Mouse (Mus musculus) lung, postnatal 0 days (tissue): ENCODE measurements around the gene Cygb.

Source experiments
- CTCF ChIP-seq: IDR thresholded peaks from 2 replicates; pipeline ENCODE4 v1.5.1; 2016; ENCODE audit warnings: antibody characterized with exemption, mild to moderate bottlenecking
- EP300 ChIP-seq: IDR thresholded peaks from 2 replicates; pipeline ENCODE4 v1.6.1; 2016; ENCODE audit warnings: antibody characterized with exemption, mild to moderate bottlenecking, control low read depth

GRCm38 (mm10) chr11:116620559-116621253 lies 33.4 kb downstream of the Cygb start:
- TF ChIP-seq CTCF = no peak
- TF ChIP-seq EP300 = no peak
